ENCODE assay signal across 8 mouse cellular contexts in the genomic region with DNA sequence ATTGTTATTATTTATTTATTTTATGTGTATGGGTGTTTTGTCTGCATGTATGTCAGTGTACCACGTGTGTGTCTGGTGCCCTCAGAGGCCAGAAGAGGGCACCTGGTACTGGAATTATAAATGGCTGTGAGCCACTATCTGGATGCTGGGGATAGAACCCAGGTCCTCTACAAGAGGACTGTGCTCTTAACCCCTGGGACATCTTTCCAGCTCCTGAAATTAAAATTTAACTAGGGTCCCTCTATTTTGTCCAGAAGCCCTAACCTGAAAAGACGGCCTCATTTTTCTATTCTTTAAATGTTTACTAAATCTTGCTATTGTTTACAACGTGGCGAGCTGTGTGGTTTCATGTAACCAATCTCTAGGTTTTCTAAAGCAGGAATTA. TPM values are rescaled to one million over a fixed set of nuclear protein-coding genes. Genes with fewer than 3 reads are reported as not detected.
DNase-seq lines count a peak whose midpoint lies in the region; ATAC-seq and TF ChIP-seq lines count a peak whose summit lies in the region.

No protein-coding gene starts in this region.

- peak; percentile 28 for DNase-seq in kidney, adult 11 months
- no peak for DNase-seq in kidney, postnatal 25 days
- DNase-seq in Patski (ENCODE audit: low read depth, low spot score), result no peak
- DNase-seq in hindbrain, embryonic 11.5 days (ENCODE audit: low spot score), result no peak
- DNase-seq in liver, postnatal 0 days, result no peak
- DNase-seq in yolk sac, embryonic 10.5 days (ENCODE audit: low spot score), result peak; percentile 10
- no peak for DNase-seq in urinary bladder, postnatal 25 days (ENCODE audit: low spot score)

- peaks cover 4% of the 10 kb centered on the region; the same call in 1 of the 2 replicates for H3K4me1 ChIP-seq in hindbrain, embryonic 11.5 days (replicated peaks; ENCODE audit: control insufficient read depth, insufficient read depth, low read length)
- peaks cover 20% of the 10 kb centered on the region for H3K4me1 ChIP-seq in liver, postnatal 0 days (ENCODE audit: insufficient read depth)

- peak overlapping the region; percentile 79 for H3K4me3 ChIP-seq in hindbrain, embryonic 11.5 days (ENCODE audit: low read depth, low read length)
- peak overlapping the region; percentile 97 for H3K4me3 ChIP-seq in liver, postnatal 0 days (ENCODE audit: low read depth, low read length)

- no peaks in the 10 kb centered on the region for H3K36me3 ChIP-seq in hindbrain, embryonic 11.5 days (ENCODE audit: control insufficient read depth, insufficient read depth, low read length)
- H3K36me3 ChIP-seq in liver, postnatal 0 days (replicated peaks; ENCODE audit: insufficient read depth, low read length), result peaks cover 18% of the 10 kb centered on the region

- in situ Hi-C loops in Patski (cut with MboI; ENCODE audit: low pct_unique_long_range_greater_than_20kb), result no loop called here

- TF ChIP-seq EP300 in liver, postnatal 0 days (IDR thresholded peaks at IDR 0.05; ENCODE audit: low read depth), result no peak

- CTCF ChIA-PET in Patski (lab: Charles Lee), result interaction anchor here (1.4 kb wide), 1 partner anchor 8 kb away, joined by 3 read pairs; no protein-coding TSS in a partner anchor

- no peaks in the 10 kb centered on the region for H3K9me3 ChIP-seq in hindbrain, embryonic 11.5 days (ENCODE audit: control insufficient read depth, low read length)
- H3K9me3 ChIP-seq in liver, postnatal 0 days (ENCODE audit: low read length), result no peaks in the 10 kb centered on the region

- no peak overlapping the region for H3K27ac ChIP-seq in hindbrain, embryonic 11.5 days (ENCODE audit: low read depth, low read length)
- H3K27ac ChIP-seq in liver, postnatal 0 days (ENCODE audit: low read depth), result no peak overlapping the region

- H3K9ac ChIP-seq in hindbrain, embryonic 11.5 days (ENCODE audit: low read depth, low read length), result no peak overlapping the region; the same call in 1 of the 2 replicates
- no peak overlapping the region; the same call in 1 of the 2 replicates for H3K9ac ChIP-seq in liver, postnatal 0 days (replicated peaks)

- H3K4me2 ChIP-seq in hindbrain, embryonic 11.5 days (replicated peaks; ENCODE audit: low read depth, low read length), result no peak overlapping the region
- peak overlapping the region; percentile 89 for H3K4me2 ChIP-seq in liver, postnatal 0 days (ENCODE audit: low read depth, low read length)

- ATAC-seq in Patski, result peak; percentile 32
- peak; percentile 58 for ATAC-seq in hindbrain, embryonic 11.5 days (ENCODE audit: low FRiP score)
- peak; percentile 60 for ATAC-seq in liver, postnatal 0 days
- no peak for ATAC-seq in monocyte, adult 5-6 weeks (replicated peaks; ENCODE audit: insufficient number of reproducible peaks, low FRiP score, low TSS enrichment, poor library complexity, severe bottlenecking)

- no peaks in the 10 kb centered on the region for H3K27me3 ChIP-seq in Patski
- no peaks in the 10 kb centered on the region for H3K27me3 ChIP-seq in hindbrain, embryonic 11.5 days (ENCODE audit: control insufficient read depth, insufficient read depth, low read length)
- H3K27me3 ChIP-seq in liver, postnatal 0 days (ENCODE audit: insufficient read depth, low read length), result peaks cover 27% of the 10 kb centered on the region

- WGBS in hindbrain, embryonic 11.5 days, result 25% methylated on average over 4 of the region's 4 CpGs
- 28% methylated on average over 4 of the region's 4 CpGs for WGBS in liver, postnatal 0 days (ENCODE audit: insufficient replicate concordance)

- POLR2A ChIA-PET in Patski (lab: Charles Lee), result no interaction called here

- TF ChIP-seq CTCF in Patski (IDR thresholded peaks at IDR 0.05), result no peak
- peak; percentile 56 for TF ChIP-seq CTCF in liver, postnatal 0 days (IDR thresholded peaks at IDR 0.05; ENCODE audit: low read depth)

RNA-seq across cellular contexts. Expression of gene Dctn2, which starts 0.4 kb away (rescaled TPM):
- polyA plus RNA-seq in Patski (2021), result 307 TPM
- polyA plus RNA-seq in hindbrain, embryonic 11.5 days (2014; fragmentation: Nextera tagmentation; extraction: Ambion mirVana), result 210 and 214 TPM in 2 replicates
- polyA plus RNA-seq in liver, postnatal 0 days (2015; fragmentation: Nextera tagmentation; extraction: Ambion mirVana), result 65.3 and 67.4 TPM in 2 replicates
- total RNA-seq in monocyte, adult 5-6 weeks (2017), result 89.0 to 104 TPM (median 92.1 TPM) in 3 replicates

RNA-seq across cellular contexts. Expression of gene Kif5a, which starts 2.6 kb away (rescaled TPM):
- 0.44 TPM for polyA plus RNA-seq in Patski (2021)
- polyA plus RNA-seq in hindbrain, embryonic 11.5 days (2014; fragmentation: Nextera tagmentation; extraction: Ambion mirVana), result 41.4 and 42.2 TPM in 2 replicates
- polyA plus RNA-seq in liver, postnatal 0 days (2015; fragmentation: Nextera tagmentation; extraction: Ambion mirVana), result 0.06 TPM in 2 replicates
- total RNA-seq in monocyte, adult 5-6 weeks (2017), result 0.19 to 0.48 TPM in 2 of 3 replicates, not detected in the other

RNA-seq across cellular contexts. Expression of gene Mbd6, which starts 23.1 kb away (rescaled TPM):
- polyA plus RNA-seq in Patski (2021), result 55.1 TPM
- 14.2 and 17.5 TPM in 2 replicates for polyA plus RNA-seq in hindbrain, embryonic 11.5 days (2014; fragmentation: Nextera tagmentation; extraction: Ambion mirVana)
- 5.3 and 5.7 TPM in 2 replicates for polyA plus RNA-seq in liver, postnatal 0 days (2015; fragmentation: Nextera tagmentation; extraction: Ambion mirVana)
- total RNA-seq in monocyte, adult 5-6 weeks (2017), result 4.2 to 15.5 TPM (median 12.1 TPM) in 3 replicates

RNA-seq across cellular contexts. Expression of gene Mars, which starts 45.9 kb away (rescaled TPM):
- 152 TPM for polyA plus RNA-seq in Patski (2021)
- 173 and 179 TPM in 2 replicates for polyA plus RNA-seq in hindbrain, embryonic 11.5 days (2014; fragmentation: Nextera tagmentation; extraction: Ambion mirVana)
- 51.3 and 62.3 TPM in 2 replicates for polyA plus RNA-seq in liver, postnatal 0 days (2015; fragmentation: Nextera tagmentation; extraction: Ambion mirVana)
- total RNA-seq in monocyte, adult 5-6 weeks (2017), result 56.6 to 72.2 TPM (median 64.5 TPM) in 3 replicates

RNA-seq across cellular contexts. Expression of gene Pip4k2c, which starts 54.3 kb away (rescaled TPM):
- polyA plus RNA-seq in Patski (2021), result 76.8 TPM
- 11.8 and 12.9 TPM in 2 replicates for polyA plus RNA-seq in hindbrain, embryonic 11.5 days (2014; fragmentation: Nextera tagmentation; extraction: Ambion mirVana)
- 14.7 and 17.7 TPM in 2 replicates for polyA plus RNA-seq in liver, postnatal 0 days (2015; fragmentation: Nextera tagmentation; extraction: Ambion mirVana)
- total RNA-seq in monocyte, adult 5-6 weeks (2017), result 15.7 to 32.0 TPM (median 21.5 TPM) in 3 replicates

Comparison
In these comparisons a context has a peak if more than half of its experiments do, and no peak if none do; other contexts are left out.
1. DNase-seq: peak in kidney, adult 11 months (single experiment) and yolk sac, embryonic 10.5 days (single experiment); none in kidney, postnatal 25 days (0 of 2), Patski (single experiment), hindbrain, embryonic 11.5 days (single experiment), liver, postnatal 0 days (single experiment) and urinary bladder, postnatal 25 days (single experiment).
2. RNA of gene Kif5a, which starts 2.6 kb away (polyA plus RNA-seq): 41.4 to 42.2 TPM in hindbrain, embryonic 11.5 days; 0.44 TPM in Patski (single experiment) and 0.06 TPM in liver, postnatal 0 days; every median in the first group is over 10 times any median in the second.